Mouse (Mus musculus) testis, adult 2 months (tissue): ENCODE results near the gene 4921524J17Rik. TPM values are rescaled to one million over a fixed set of nuclear protein-coding genes. Genes with fewer than 3 reads are reported as not detected.

Experiments used
- H3K27ac ChIP-seq: fragments of 200-500 bp; 2 replicates; pipeline ENCODE4 v1.5.1; 2012; ENCODE audit warnings: low read depth, low read length; ENCODE audit not compliant: control insufficient read depth, insufficient read depth
- H3K27me3 ChIP-seq: fragments of 200-500 bp; 2 replicates; pipeline ENCODE4 v1.6.1; 2012; ENCODE audit warnings: mild to moderate bottlenecking, low read length, moderate library complexity; ENCODE audit not compliant: control insufficient read depth, insufficient read depth
- H3K36me3 ChIP-seq: fragments of 200-500 bp; 2 replicates; pipeline ENCODE4 v1.6.1; 2012; ENCODE audit warnings: mild to moderate bottlenecking, low read length; ENCODE audit not compliant: control insufficient read depth, insufficient read depth
- H3K4me1 ChIP-seq: fragments of 200-500 bp; 2 replicates; pipeline ENCODE4 v1.6.1; 2012; ENCODE audit warnings: low read length; ENCODE audit not compliant: control insufficient read depth, insufficient read depth
- H3K4me3 ChIP-seq: fragments of 200-500 bp; 2 replicates; pipeline ENCODE4 v1.5.1; 2012; ENCODE audit warnings: low read depth, mild to moderate bottlenecking, low read length, moderate library complexity, mixed read lengths; ENCODE audit not compliant: control insufficient read depth
- CTCF ChIP-seq: fragments of 200-500 bp; IDR thresholded peaks from 2 replicates; pipeline ENCODE4 v1.5.1; 2012; ENCODE audit warnings: low read depth, mild to moderate bottlenecking, inconsistent platforms, low read length, moderate library complexity; ENCODE audit not compliant: control insufficient read depth, insufficient read depth, insufficient replicate concordance
- POLR2A ChIP-seq: fragments of 200-500 bp; IDR thresholded peaks from 2 replicates; pipeline ENCODE4 v1.6.1; 2012; ENCODE audit warnings: low read depth, mild to moderate bottlenecking, inconsistent platforms, low read length, moderate library complexity; ENCODE audit not compliant: control insufficient read depth
- polyA plus RNA-seq: library from polyadenylated mRNA; depleted of rRNA; stranded (reverse); fragments of >200 nt; gene quantifications from 2 replicates; pipeline ENCODE4 v1.2.3, GENCODE M21; 2012

4921524J17Rik gene
- polyA plus RNA-seq, 1 experiment: 12.4 TPM

DNA sequence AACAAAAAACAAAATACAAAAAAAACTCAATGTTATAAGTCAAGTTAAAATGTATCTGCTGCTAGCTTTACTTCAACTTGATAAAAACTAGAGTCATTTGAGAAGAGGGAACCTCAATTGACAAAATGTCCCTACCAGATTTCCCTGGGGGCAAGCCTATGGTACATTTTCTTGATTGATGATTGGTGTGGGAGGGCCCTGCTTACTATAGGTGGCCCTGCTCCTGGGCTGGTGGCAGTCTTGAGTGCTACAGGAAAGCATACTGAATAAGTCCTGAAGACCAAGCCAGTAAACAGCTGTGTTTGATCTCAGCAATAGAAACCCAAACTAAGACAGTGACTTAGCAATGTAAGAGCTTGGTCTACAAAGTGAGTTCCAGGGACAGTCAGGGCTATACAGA lies 11.5 kb upstream of the 4921524J17Rik start:
- Histone ChIP-seq H3K36me3 (no peaks in the 10 kb centered on the region), H3K27me3 (no peaks in the 10 kb centered on the region), H3K4me3 (no peak overlapping the region), H3K27ac (no peak overlapping the region), H3K4me1 (peaks cover 2% of the 10 kb centered on the region; the same call in 1 of the 2 replicates)
- no peak for TF ChIP-seq POLR2A
- TF ChIP-seq CTCF: no peak

DNA sequence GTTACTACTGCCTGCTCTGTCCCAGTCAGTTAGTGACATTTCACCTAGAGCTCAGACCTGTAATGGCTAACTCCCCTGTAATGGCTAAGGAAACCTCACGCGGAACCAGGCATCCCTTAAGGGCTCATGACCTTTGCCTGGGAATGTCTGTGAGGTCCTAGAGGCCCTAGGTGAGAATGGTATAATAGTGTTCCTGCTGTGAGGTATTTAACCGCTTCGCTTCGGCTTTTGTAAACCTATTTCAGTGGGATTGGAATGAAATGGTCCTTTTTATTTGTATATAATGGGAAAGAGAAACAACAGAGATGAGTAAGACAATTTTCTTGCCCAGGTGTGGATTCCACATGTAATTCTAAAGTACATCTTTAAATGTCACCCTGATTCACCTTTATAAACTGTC lies 8.9 kb upstream of the 4921524J17Rik start:
- TF ChIP-seq CTCF (no peak), POLR2A (no peak)
- Histone ChIP-seq H3K36me3 (no peaks in the 10 kb centered on the region), H3K27me3 (no peaks in the 10 kb centered on the region), H3K4me3 (no peak overlapping the region), H3K4me1 (peaks cover 2% of the 10 kb centered on the region; the same call in 1 of the 2 replicates), H3K27ac (no peak overlapping the region)

DNA sequence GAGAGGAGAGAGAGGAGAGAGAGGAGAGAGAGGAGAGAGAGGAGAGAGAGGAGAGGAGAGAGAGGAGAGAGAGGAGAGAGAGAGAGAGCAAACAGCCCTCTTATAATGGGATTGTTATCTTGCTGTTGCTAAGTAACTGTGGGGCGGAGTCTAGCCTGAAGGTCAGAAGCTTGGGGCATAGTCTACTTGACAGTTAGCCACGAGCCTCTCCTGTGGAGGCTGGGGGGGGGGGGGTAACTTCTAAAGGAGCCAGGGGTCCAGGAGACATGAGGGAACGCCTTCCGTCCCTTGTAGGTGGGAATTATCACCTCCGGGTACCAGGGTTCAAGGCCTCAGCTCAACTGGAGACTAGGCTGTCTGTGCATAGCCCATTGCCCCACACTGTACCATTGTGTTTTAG lies 3.1 kb upstream of the 4921524J17Rik start:
- Histone ChIP-seq H3K4me1 (peaks cover 4% of the 10 kb centered on the region), H3K4me3 (peak overlapping the region; percentile 88), H3K27me3 (no peaks in the 10 kb centered on the region), H3K36me3 (no peaks in the 10 kb centered on the region), H3K27ac (peak overlapping the region; percentile 94)
- TF ChIP-seq CTCF: no peak
- no peak; the same call in 1 of the 2 replicates for TF ChIP-seq POLR2A

DNA sequence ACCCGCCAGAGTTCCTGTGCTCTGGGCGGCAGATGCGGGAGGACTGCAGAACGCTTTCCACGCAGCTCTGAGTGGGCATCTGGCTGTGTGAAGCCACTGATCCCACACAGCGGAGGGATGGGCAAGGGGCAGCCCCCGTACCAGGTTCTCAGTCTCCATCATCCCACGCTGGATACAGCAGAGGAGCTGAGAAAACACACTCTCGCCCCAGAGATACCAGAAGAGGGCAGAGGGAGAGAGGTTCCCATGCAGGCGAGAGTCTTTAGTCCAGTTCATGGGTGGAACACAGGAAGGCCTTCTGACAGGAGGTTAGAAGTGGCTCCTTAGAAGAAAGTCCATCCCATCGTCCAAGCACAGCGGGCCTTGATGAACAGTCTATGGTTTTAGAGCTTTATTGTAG lies 2.2 kb upstream of the 4921524J17Rik start:
- Histone ChIP-seq H3K36me3 (no peaks in the 10 kb centered on the region), H3K4me3 (peak overlapping the region; percentile 85), H3K4me1 (peaks cover 6% of the 10 kb centered on the region), H3K27ac (peak overlapping the region; percentile 80), H3K27me3 (no peaks in the 10 kb centered on the region)
- TF ChIP-seq CTCF: no peak
- no peak for TF ChIP-seq POLR2A

DNA sequence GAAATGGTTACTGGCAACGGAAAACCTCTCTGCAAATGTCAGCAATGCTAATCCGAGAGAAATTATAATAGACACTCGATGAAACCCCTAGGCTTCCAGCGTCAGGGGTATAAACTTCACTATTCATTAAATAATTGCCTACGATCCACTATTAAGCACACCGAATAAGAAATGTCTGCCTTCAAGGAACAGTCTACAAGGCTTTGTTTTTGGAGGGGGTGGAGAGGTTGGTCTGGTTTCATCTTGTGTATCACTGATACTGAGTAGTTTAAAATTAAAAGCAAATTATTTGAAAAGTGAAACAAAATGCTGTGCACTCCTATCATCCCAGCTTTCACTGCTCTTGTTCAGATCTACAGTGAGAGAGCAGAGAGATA lies 372 bp upstream of the 4921524J17Rik start:
- H3K4me1 ChIP-seq: peaks cover 6% of the 10 kb centered on the region
- H3K27ac ChIP-seq: peak overlapping the region; percentile 97
- H3K4me3 ChIP-seq: peak overlapping the region; percentile 96
- no peaks in the 10 kb centered on the region for H3K36me3 ChIP-seq
- H3K27me3 ChIP-seq: no peaks in the 10 kb centered on the region
- TF ChIP-seq POLR2A (no peak), CTCF (no peak)

DNA sequence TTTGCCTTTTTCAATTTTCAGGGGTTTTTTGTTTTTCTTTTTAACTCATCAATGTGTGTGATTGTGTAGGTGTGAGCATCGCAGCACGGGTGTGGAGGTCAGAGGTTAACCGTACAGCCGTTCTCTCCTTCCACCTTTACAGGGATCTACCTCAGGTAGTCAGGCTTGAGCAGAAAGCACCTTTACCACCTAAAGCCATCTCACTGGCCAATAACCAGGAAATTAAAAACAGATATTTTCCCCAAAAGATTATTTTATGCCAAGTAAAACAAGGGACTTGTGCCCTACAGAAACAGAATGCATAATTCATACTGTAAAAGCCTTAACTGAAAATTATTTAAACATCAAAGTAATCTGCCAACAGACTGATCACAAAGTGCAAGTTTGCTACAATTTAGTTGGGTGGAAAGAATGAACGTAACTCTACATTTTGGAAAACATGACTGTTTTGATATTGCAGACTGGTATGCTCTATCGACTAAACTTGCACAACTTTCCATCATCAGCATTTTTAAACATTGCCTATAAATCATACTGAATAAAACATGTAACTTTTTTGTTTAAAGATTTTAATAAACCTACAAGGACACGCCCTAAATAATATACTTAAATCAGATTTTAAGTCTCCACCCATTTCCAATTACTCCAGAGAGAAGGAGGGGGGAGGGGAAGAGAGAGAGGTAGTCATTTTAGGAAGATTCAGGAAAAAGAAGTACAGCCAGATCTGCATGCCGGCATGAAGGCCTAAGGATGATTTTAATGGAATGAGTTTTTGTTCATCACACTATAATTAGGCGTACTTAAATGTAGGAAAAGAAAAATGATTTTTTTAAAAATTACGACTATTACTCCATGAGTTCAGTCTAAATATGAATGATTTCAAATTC lies 1.1 kb downstream of the 4921524J17Rik start:
- H3K4me1 ChIP-seq: peaks cover 6% of the 10 kb centered on the region
- H3K36me3 ChIP-seq: no peaks in the 10 kb centered on the region
- peak overlapping the region; percentile 96 for H3K4me3 ChIP-seq
- TF ChIP-seq POLR2A: no peak
- TF ChIP-seq CTCF: no peak
- H3K27ac ChIP-seq: peak overlapping the region; percentile 97
- H3K27me3 ChIP-seq: no peaks in the 10 kb centered on the region

DNA sequence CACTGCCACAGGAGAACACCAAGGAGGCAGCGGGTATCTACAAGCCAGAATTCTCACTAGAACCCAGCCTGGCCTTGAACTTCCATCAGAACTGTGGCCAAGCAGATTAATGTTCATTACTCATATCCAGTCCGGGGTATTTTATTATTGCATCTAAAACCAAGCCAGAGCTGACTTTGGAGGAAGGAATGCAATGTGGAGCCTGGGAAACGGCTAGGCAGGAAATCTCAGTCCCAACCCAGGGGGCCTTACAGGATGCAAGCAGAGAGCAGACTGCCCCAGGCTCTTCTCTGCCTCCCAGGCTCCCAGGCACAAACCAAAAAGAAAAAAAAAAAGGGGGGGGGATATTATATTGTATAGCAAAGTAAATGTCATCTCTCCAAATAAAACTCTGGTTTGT lies 1.8 kb downstream of the 4921524J17Rik start:
- Histone ChIP-seq H3K4me3 (peak overlapping the region; percentile 29), H3K4me1 (peaks cover 6% of the 10 kb centered on the region), H3K36me3 (no peaks in the 10 kb centered on the region), H3K27me3 (no peaks in the 10 kb centered on the region), H3K27ac (no peak overlapping the region)
- TF ChIP-seq CTCF (no peak), POLR2A (no peak)

DNA sequence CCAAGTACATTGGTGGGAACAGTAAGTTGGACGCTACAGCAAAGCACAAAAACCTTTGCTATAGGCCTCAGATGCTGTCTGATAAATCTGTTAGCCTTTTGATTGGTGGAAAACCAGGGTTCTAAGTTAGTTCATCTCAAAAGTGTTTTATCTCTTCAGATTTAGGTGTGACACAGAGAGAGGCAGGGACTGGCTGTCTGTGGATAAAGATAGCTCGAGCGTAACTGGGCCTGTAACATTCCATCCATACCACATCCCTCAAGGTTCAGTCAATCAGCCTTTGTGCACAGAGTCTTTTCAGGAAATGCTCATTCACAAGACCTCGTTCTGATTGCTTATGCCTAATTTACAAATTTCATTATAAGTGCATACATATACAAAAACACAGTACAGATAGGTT lies 3.4 kb downstream of the 4921524J17Rik start:
- Histone ChIP-seq H3K4me1 (peaks cover 6% of the 10 kb centered on the region), H3K36me3 (no peaks in the 10 kb centered on the region; the same call in 1 of the 2 replicates), H3K4me3 (no peak overlapping the region), H3K27ac (no peak overlapping the region), H3K27me3 (no peaks in the 10 kb centered on the region)
- no peak for TF ChIP-seq POLR2A
- no peak for TF ChIP-seq CTCF
